Mouse (Mus musculus): ENCODE results near the gene Kmt5a. TPM values are rescaled to one million over a fixed set of nuclear protein-coding genes. Genes with fewer than 3 reads are reported as not detected.

Gene Kmt5a
- polyA plus RNA-seq, 1 experiment from 2014 or later, result 57.7 TPM

- ATAC-seq (replicated peaks; ENCODE audit: low FRiP score, low TSS enrichment, low read depth) (no peak; the same call in none of the 2 replicates), DNase-seq (ENCODE audit: low spot score) (no peak)
- WGBS, result 1% methylated on average over 30 of the region's 30 CpGs
- H3K9me3 ChIP-seq (ENCODE audit: control insufficient read depth, low read length), result no peaks in the 10 kb centered on the region
- no peaks in the 10 kb centered on the region for H3K36me3 ChIP-seq (ENCODE audit: control insufficient read depth, insufficient read depth, low read length)
- peaks cover 14% of the 10 kb centered on the region for H3K4me1 ChIP-seq (replicated peaks; ENCODE audit: control insufficient read depth, insufficient read depth, low read length)
- peak overlapping the region; percentile 75 for H3K4me3 ChIP-seq (ENCODE audit: low read depth, low read length)
- peak overlapping the region; percentile 88 for H3K27ac ChIP-seq (ENCODE audit: low read depth)
- H3K27me3 ChIP-seq (replicated peaks; ENCODE audit: control insufficient read depth, insufficient read depth, low read length), result no peaks in the 10 kb centered on the region
- peak overlapping the region; percentile 98 for H3K4me2 ChIP-seq (ENCODE audit: low read length)
- H3K9ac ChIP-seq (ENCODE audit: low read length), result peak overlapping the region; percentile 74
Measured at GRCm38 (mm10) chr5:124440094-124440701, 468 bp downstream of the Kmt5a start.

- H3K4me2 ChIP-seq (ENCODE audit: low read length), result no peak overlapping the region
- no peaks in the 10 kb centered on the region for H3K27me3 ChIP-seq (replicated peaks; ENCODE audit: control insufficient read depth, insufficient read depth, low read length)
- peaks cover 10% of the 10 kb centered on the region for H3K36me3 ChIP-seq (ENCODE audit: control insufficient read depth, insufficient read depth, low read length)
- no peak for ATAC-seq (replicated peaks; ENCODE audit: low FRiP score, low TSS enrichment, low read depth)
- H3K27ac ChIP-seq (ENCODE audit: low read depth), result no peak overlapping the region
- H3K9me3 ChIP-seq (ENCODE audit: control insufficient read depth, low read length), result no peaks in the 10 kb centered on the region
- no peak overlapping the region for H3K9ac ChIP-seq (ENCODE audit: low read length)
- 81% methylated on average over 2 of the region's 2 CpGs for WGBS
- H3K4me1 ChIP-seq (replicated peaks; ENCODE audit: control insufficient read depth, insufficient read depth, low read length), result peaks cover 24% of the 10 kb centered on the region
- no peak for DNase-seq (ENCODE audit: low spot score)
- H3K4me3 ChIP-seq (ENCODE audit: low read depth, low read length), result no peak overlapping the region
Measured at GRCm38 (mm10) chr5:124442628-124443027, 2.9 kb downstream of the Kmt5a start.

- 66% methylated on average over 3 of the region's 3 CpGs for WGBS
- no peak for ATAC-seq (replicated peaks; ENCODE audit: low FRiP score, low TSS enrichment, low read depth)
- H3K4me1 ChIP-seq (replicated peaks; ENCODE audit: control insufficient read depth, insufficient read depth, low read length), result peaks cover 24% of the 10 kb centered on the region
- H3K36me3 ChIP-seq (ENCODE audit: control insufficient read depth, insufficient read depth, low read length), result peaks cover 25% of the 10 kb centered on the region
- peak overlapping the region; percentile 68; the same call in 1 of the 2 replicates for H3K4me2 ChIP-seq (ENCODE audit: low read length)
- H3K9me3 ChIP-seq (ENCODE audit: control insufficient read depth, low read length), result no peaks in the 10 kb centered on the region
- no peak for DNase-seq (ENCODE audit: low spot score)
- H3K27me3 ChIP-seq (replicated peaks; ENCODE audit: control insufficient read depth, insufficient read depth, low read length), result no peaks in the 10 kb centered on the region
- H3K9ac ChIP-seq (ENCODE audit: low read length), result no peak overlapping the region
- H3K27ac ChIP-seq (ENCODE audit: low read depth), result no peak overlapping the region
- peak overlapping the region; percentile 76; the same call in 1 of the 2 replicates for H3K4me3 ChIP-seq (ENCODE audit: low read depth, low read length)
Measured at GRCm38 (mm10) chr5:124444208-124444607, 4.5 kb downstream of the Kmt5a start.

- peak overlapping the region; percentile 88 for H3K27ac ChIP-seq (ENCODE audit: low read depth)
- no peaks in the 10 kb centered on the region for H3K27me3 ChIP-seq (replicated peaks; ENCODE audit: control insufficient read depth, insufficient read depth, low read length)
- 5% methylated on average over 61 of the region's 66 CpGs for WGBS
- H3K9me3 ChIP-seq (ENCODE audit: control insufficient read depth, low read length), result no peaks in the 10 kb centered on the region
- peaks cover 32% of the 10 kb centered on the region for H3K36me3 ChIP-seq (ENCODE audit: control insufficient read depth, insufficient read depth, low read length)
- H3K4me3 ChIP-seq (ENCODE audit: low read depth, low read length), result peak overlapping the region; percentile 76
- H3K4me1 ChIP-seq (replicated peaks; ENCODE audit: control insufficient read depth, insufficient read depth, low read length), result peaks cover 24% of the 10 kb centered on the region
- H3K9ac ChIP-seq (ENCODE audit: low read length), result peak overlapping the region; percentile 86
- H3K4me2 ChIP-seq (ENCODE audit: low read length), result peak overlapping the region; percentile 68
- DNase-seq (ENCODE audit: low spot score), result peak; percentile 86
- ATAC-seq (replicated peaks; ENCODE audit: low FRiP score, low TSS enrichment, low read depth), result peak; percentile 83
Measured at GRCm38 (mm10) chr5:124444661-124445561, 5.2 kb downstream of the Kmt5a start.

GRCm38 (mm10) chr5:124445621-124446293, 6.0 kb downstream of the Kmt5a start:
- 0% methylated on average over 37 of the region's 77 CpGs for WGBS
- peak; percentile 72 for DNase-seq (ENCODE audit: low spot score)
- H3K9ac ChIP-seq (ENCODE audit: low read length), result peak overlapping the region; percentile 86

GRCm38 (mm10) chr5:124446301-124446881, 6.7 kb downstream of the Kmt5a start:
- Histone ChIP-seq H3K9me3 (ENCODE audit: control insufficient read depth, low read length) (no peaks in the 10 kb centered on the region), H3K27me3 (replicated peaks; ENCODE audit: control insufficient read depth, insufficient read depth, low read length) (no peaks in the 10 kb centered on the region), H3K36me3 (ENCODE audit: control insufficient read depth, insufficient read depth, low read length) (peaks cover 47% of the 10 kb centered on the region), H3K4me1 (replicated peaks; ENCODE audit: control insufficient read depth, insufficient read depth, low read length) (peaks cover 18% of the 10 kb centered on the region), H3K4me3 (ENCODE audit: low read depth, low read length) (peak overlapping the region; percentile 76), H3K9ac (ENCODE audit: low read length) (peak overlapping the region; percentile 86), H3K4me2 (ENCODE audit: low read length) (peak overlapping the region; percentile 68), H3K27ac (ENCODE audit: low read depth) (peak overlapping the region; percentile 88)
- 2% methylated on average over 15 of the region's 15 CpGs for WGBS
- peak; percentile 85 for DNase-seq (ENCODE audit: low spot score)
- ATAC-seq (replicated peaks; ENCODE audit: low FRiP score, low TSS enrichment, low read depth), result peak; percentile 75

More at GRCm38 (mm10) chr5:124445621-124446293, 6.0 kb downstream of the Kmt5a start:
- H3K27ac ChIP-seq (ENCODE audit: low read depth), result peak overlapping the region; percentile 88
- no peaks in the 10 kb centered on the region for H3K9me3 ChIP-seq (ENCODE audit: control insufficient read depth, low read length)
- peak overlapping the region; percentile 76 for H3K4me3 ChIP-seq (ENCODE audit: low read depth, low read length)
- H3K27me3 ChIP-seq (replicated peaks; ENCODE audit: control insufficient read depth, insufficient read depth, low read length), result no peaks in the 10 kb centered on the region
- H3K4me2 ChIP-seq (ENCODE audit: low read length), result peak overlapping the region; percentile 68
- ATAC-seq (replicated peaks; ENCODE audit: low FRiP score, low TSS enrichment, low read depth), result peak; percentile 45
- peaks cover 41% of the 10 kb centered on the region for H3K36me3 ChIP-seq (ENCODE audit: control insufficient read depth, insufficient read depth, low read length)
- H3K4me1 ChIP-seq (replicated peaks; ENCODE audit: control insufficient read depth, insufficient read depth, low read length), result peaks cover 20% of the 10 kb centered on the region

GRCm38 (mm10) chr5:124449494-124449893, 9.8 kb downstream of the Kmt5a start:
- no peak overlapping the region for H3K9ac ChIP-seq (ENCODE audit: low read length)
- no peak for DNase-seq (ENCODE audit: low spot score)
- H3K4me1 ChIP-seq (replicated peaks; ENCODE audit: control insufficient read depth, insufficient read depth, low read length), result peaks cover 18% of the 10 kb centered on the region
- WGBS, result 62% methylated on average over 6 of the region's 6 CpGs
- no peak overlapping the region for H3K4me3 ChIP-seq (ENCODE audit: low read depth, low read length)
- peak overlapping the region; percentile 11; the same call in 1 of the 2 replicates for H3K4me2 ChIP-seq (ENCODE audit: low read length)
- H3K9me3 ChIP-seq (ENCODE audit: control insufficient read depth, low read length), result no peaks in the 10 kb centered on the region
- H3K27me3 ChIP-seq (replicated peaks; ENCODE audit: control insufficient read depth, insufficient read depth, low read length), result no peaks in the 10 kb centered on the region
- H3K36me3 ChIP-seq (ENCODE audit: control insufficient read depth, insufficient read depth, low read length), result peaks cover 78% of the 10 kb centered on the region
- ATAC-seq (replicated peaks; ENCODE audit: low FRiP score, low TSS enrichment, low read depth), result no peak
- H3K27ac ChIP-seq (ENCODE audit: low read depth), result no peak overlapping the region

- Histone ChIP-seq H3K9ac (ENCODE audit: low read length) (no peak overlapping the region), H3K9me3 (ENCODE audit: control insufficient read depth, low read length) (no peaks in the 10 kb centered on the region), H3K4me1 (replicated peaks; ENCODE audit: control insufficient read depth, insufficient read depth, low read length) (peaks cover 13% of the 10 kb centered on the region; the same call in 1 of the 2 replicates), H3K36me3 (ENCODE audit: control insufficient read depth, insufficient read depth, low read length) (peaks cover 84% of the 10 kb centered on the region), H3K4me2 (ENCODE audit: low read length) (no peak overlapping the region; the same call in 1 of the 2 replicates), H3K27ac (ENCODE audit: low read depth) (peak overlapping the region; percentile 36; the same call in 1 of the 2 replicates), H3K4me3 (ENCODE audit: low read depth, low read length) (no peak overlapping the region), H3K27me3 (replicated peaks; ENCODE audit: control insufficient read depth, insufficient read depth, low read length) (no peaks in the 10 kb centered on the region)
- DNase-seq (ENCODE audit: low spot score) (no peak), ATAC-seq (replicated peaks; ENCODE audit: low FRiP score, low TSS enrichment, low read depth) (no peak)
- WGBS, result 75% methylated on average over 7 of the region's 7 CpGs
Measured at GRCm38 (mm10) chr5:124450051-124450450, 10.3 kb downstream of the Kmt5a start.

Data from intestine, embryonic 14.5 days (tissue).